Mouse (Mus musculus) stomach, embryonic 14.5 days (tissue): ENCODE measurements around the gene Ubn1. TPM values are rescaled to one million over a fixed set of nuclear protein-coding genes. Genes with fewer than 3 reads are reported as not detected.
A peak's percentile ranks its signal among the peaks of the same experiment; 100 is the strongest.

Experiments
- ATAC-seq: fragments of 200-750 bp; cut with Nextera tagmentation; 2 replicates; pipeline ENCODE4 v1.8.0; 2017; ENCODE audit warnings: low read depth, moderate TSS enrichment; ENCODE audit not compliant: insufficient number of reproducible peaks, insufficient read depth, low FRiP score
- H3K27ac ChIP-seq: fragments of 300-500 bp; sonication (generic); 2 replicates; pipeline ENCODE4 v1.5.1; 2014; ENCODE audit warnings: mild to moderate bottlenecking, low read length, moderate library complexity, mixed read lengths
- H3K27me3 ChIP-seq: fragments of 300-500 bp; sonication (generic); 2 replicates; pipeline ENCODE4 v1.6.1; 2014; ENCODE audit warnings: low read length, control low read depth, mixed read lengths; ENCODE audit not compliant: control insufficient read depth, insufficient read depth
- H3K36me3 ChIP-seq: fragments of 300-500 bp; sonication (generic); 2 replicates; pipeline ENCODE4 v1.6.1; 2014; ENCODE audit warnings: mild to moderate bottlenecking, control low read depth, low read length, moderate library complexity, mixed read lengths; ENCODE audit not compliant: control insufficient read depth, insufficient read depth
- H3K4me1 ChIP-seq: fragments of 300-500 bp; sonication (generic); 2 replicates; pipeline ENCODE4 v1.6.1; 2014; ENCODE audit warnings: low read length, control low read depth, mixed read lengths; ENCODE audit not compliant: control insufficient read depth, insufficient read depth
- H3K4me2 ChIP-seq: fragments of 300-500 bp; sonication (generic); replicated peaks from 2 replicates; pipeline ENCODE4 v1.6.1; 2014; ENCODE audit warnings: low read depth, low read length, control low read depth
- H3K4me3 ChIP-seq: fragments of 300-500 bp; sonication (generic); 2 replicates; pipeline ENCODE4 v1.5.1; 2014; ENCODE audit warnings: low read depth, low read length, control low read depth
- H3K9ac ChIP-seq: fragments of 300-500 bp; sonication (generic); replicated peaks from 2 replicates; pipeline ENCODE4 v1.6.1; 2014; ENCODE audit warnings: low read depth, mild to moderate bottlenecking, control low read depth, low read length, moderate library complexity, mixed read lengths
- H3K9me3 ChIP-seq: fragments of 300-500 bp; sonication (generic); 2 replicates; pipeline ENCODE4 v1.6.1; 2016; ENCODE audit warnings: low read depth, low read length, control low read depth; ENCODE audit not compliant: control insufficient read depth
- WGBS: fragments of 180-500 bp; shearing (Covaris S2); extraction: QIAGEN DNeasy Blood & Tissue Kit; methylation state at CpG from one replicate; pipeline ENCODE4 v1.1.7; 2014; 5-methylcytosine and 5-hydroxymethylcytosine counted together
- polyA plus RNA-seq: library from polyadenylated mRNA; unstranded; fragments of >200 nt; fragmentation: Nextera tagmentation; extraction: Ambion mirVana; gene quantifications from 2 replicates; pipeline ENCODE4 v1.2.1, GENCODE M21; 2014

The Ubn1 gene
- polyA plus RNA-seq, 1 experiment from 2014 or later, result 24.5 TPM

DNA sequence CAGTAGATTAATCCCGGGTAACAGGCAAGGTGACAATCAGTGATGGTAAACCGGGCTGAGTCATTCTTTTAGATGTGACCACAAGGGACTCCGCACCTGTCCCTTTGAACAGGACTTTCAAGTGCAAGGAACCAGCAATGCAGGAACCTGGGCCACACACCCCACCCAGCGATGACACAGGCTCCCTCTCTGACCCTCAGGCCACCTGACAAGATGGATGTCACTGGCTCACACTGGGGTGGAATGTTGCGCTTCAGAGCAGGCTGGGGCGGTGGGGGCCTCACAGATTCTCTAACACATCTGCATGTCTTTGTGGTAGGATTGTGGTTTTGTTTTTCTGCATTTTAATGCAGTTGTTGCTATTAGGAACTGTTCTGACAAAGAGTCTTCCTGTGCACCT lies 73.6 kb downstream of the Ubn1 start:
- ATAC-seq, result no peak
- Histone ChIP-seq H3K4me1 (no peaks in the 10 kb centered on the region), H3K4me3 (no peak overlapping the region), H3K27ac (no peak overlapping the region), H3K27me3 (no peaks in the 10 kb centered on the region), H3K36me3 (no peaks in the 10 kb centered on the region), H3K9me3 (no peaks in the 10 kb centered on the region), H3K9ac (no peak overlapping the region), H3K4me2 (no peak overlapping the region)
- 41% methylated on average over 6 of the region's 6 CpGs for WGBS

DNA sequence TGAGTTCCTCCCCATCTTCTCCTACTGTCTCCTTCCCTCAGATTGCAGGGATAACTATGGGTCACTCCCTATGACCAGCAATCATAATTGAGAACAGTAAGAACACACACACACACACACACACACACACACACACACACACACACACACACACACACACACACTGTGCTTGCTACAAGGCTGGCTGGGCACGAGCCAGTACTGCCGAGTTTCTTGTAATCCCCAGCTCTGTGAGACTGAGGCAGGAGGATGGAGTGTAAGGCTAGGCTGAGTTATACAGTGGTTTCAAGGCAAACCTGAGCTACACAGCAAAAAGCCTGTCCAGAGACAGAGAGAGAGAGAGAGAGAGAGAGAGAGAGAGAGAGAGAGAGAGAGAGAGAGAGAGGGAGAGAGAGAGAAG lies 80.3 kb downstream of the Ubn1 start:
- no peak overlapping the region for H3K4me3 ChIP-seq
- H3K4me2 ChIP-seq, result no peak overlapping the region; the same call in 1 of the 2 replicates
- H3K27ac ChIP-seq, result no peak overlapping the region
- H3K9ac ChIP-seq, result no peak overlapping the region
- WGBS, result 66% methylated on average over 2 of the region's 2 CpGs
- no peaks in the 10 kb centered on the region for H3K4me1 ChIP-seq
- no peaks in the 10 kb centered on the region for H3K9me3 ChIP-seq
- peaks cover 25% of the 10 kb centered on the region for H3K27me3 ChIP-seq
- no peaks in the 10 kb centered on the region for H3K36me3 ChIP-seq
- no peak for ATAC-seq

DNA sequence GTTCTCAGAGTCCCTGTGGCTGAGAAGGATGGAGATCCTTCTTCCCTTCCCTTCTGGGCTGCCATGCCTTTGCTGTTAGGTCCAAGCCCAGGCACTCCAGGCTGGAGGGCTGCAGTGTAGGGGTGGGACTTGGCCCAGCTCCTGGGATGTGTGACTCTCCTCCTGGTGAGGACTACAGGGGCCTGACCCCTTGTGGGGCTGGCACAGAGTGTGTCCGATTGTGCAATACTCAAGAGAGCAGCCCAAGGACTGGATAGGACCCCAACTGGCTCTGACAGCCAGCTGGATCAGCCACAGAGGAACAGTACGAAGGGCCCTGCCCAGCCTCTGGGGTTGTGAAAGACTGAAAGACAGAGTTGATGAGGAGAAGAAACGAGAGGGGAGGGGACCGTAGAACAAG lies 80.9 kb downstream of the Ubn1 start:
- Histone ChIP-seq H3K9ac (no peak overlapping the region), H3K36me3 (no peaks in the 10 kb centered on the region), H3K4me2 (peak overlapping the region; percentile 47; the same call in 1 of the 2 replicates), H3K9me3 (no peaks in the 10 kb centered on the region), H3K4me1 (no peaks in the 10 kb centered on the region), H3K27me3 (peaks cover 25% of the 10 kb centered on the region), H3K4me3 (peak overlapping the region; percentile 2; the same call in 1 of the 2 replicates), H3K27ac (no peak overlapping the region)
- ATAC-seq, result no peak
- WGBS, result 26% methylated on average over 4 of the region's 4 CpGs

DNA sequence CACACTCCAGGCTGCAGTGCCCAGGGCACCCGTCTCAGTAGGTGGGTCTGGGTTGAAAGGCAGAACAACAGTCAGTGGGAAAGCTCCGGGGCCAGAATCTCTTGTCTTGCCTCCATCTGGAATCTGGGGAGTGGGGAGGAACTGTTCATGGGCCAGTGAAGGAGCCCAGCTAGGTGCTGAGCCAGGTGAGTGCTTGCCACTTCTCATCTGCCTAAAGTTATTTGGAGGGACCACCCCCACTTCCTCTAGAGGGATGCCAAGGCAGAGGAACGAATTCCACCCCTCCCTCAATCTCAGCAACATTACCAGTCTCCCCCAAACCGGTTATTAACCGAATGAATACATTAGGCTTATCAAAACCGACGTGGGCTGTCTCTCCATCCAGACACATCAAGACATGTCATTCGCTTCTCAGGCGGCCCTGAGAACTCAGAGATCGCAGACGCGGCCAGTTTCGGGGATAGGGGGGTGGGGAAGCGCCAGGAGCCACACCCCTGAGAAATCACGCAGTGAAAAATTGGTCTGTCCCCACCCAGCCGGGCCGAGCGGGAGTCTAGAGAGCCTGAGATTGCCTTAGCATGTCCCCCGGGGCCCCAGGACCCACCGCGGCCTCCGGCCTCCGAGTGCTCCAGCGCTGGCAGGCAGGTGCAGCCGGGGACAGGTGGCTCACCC lies 81.5 kb downstream of the Ubn1 start:
- H3K27ac ChIP-seq, result no peak overlapping the region
- no peak for ATAC-seq

DNA sequence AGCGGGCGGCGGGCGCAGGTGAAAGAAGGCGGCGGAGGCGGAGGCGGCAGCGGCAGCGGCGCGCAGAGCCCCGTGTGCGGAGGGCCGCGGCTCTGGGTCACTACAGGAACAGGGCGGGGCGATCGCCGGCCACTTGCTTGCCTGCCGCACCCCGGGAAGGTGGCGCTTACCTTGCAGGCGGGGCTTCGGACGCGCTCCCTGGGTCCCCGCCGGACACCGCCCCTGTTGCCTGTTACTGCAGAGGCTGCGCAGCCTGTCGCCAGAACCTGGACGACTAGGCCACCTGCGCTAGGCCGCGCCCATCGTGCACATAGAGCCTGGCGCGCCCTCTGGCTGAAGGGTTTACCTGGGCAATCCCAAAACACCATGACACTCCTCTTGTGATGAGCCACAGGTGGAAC lies 82.5 kb downstream of the Ubn1 start, which contains the start of gene Ppl:
Gene Ppl (minus strand): TSS at position 21 of the 401 bp plus-strand sequence.
- Histone ChIP-seq H3K9ac (peak within 1 kb of the TSS; percentile 7; the same call in 1 of the 2 replicates), H3K27me3 (peaks cover 25% of the 10 kb centered on the region), H3K4me3 (peak within 1 kb of the TSS; percentile 42), H3K36me3 (no peaks in the 10 kb centered on the region), H3K4me2 (peak within 1 kb of the TSS; percentile 47), H3K27ac (no peak within 1 kb of the TSS), H3K4me1 (no peaks in the 10 kb centered on the region; the same call in 1 of the 2 replicates), H3K9me3 (no peaks in the 10 kb centered on the region)
- ATAC-seq, result peak; percentile 83
- 2% methylated on average over 39 of the region's 39 CpGs for WGBS

More for the DNA sequence above, 81.5 kb downstream of the Ubn1 start:
- Histone ChIP-seq H3K4me1 (no peaks in the 10 kb centered on the region; the same call in 1 of the 2 replicates), H3K4me3 (peak overlapping the region; percentile 42), H3K9me3 (no peaks in the 10 kb centered on the region), H3K9ac (no peak overlapping the region; the same call in 1 of the 2 replicates), H3K4me2 (peak overlapping the region; percentile 47), H3K36me3 (no peaks in the 10 kb centered on the region), H3K27me3 (peaks cover 25% of the 10 kb centered on the region)
- 2% methylated on average over 25 of the region's 25 CpGs for WGBS

DNA sequence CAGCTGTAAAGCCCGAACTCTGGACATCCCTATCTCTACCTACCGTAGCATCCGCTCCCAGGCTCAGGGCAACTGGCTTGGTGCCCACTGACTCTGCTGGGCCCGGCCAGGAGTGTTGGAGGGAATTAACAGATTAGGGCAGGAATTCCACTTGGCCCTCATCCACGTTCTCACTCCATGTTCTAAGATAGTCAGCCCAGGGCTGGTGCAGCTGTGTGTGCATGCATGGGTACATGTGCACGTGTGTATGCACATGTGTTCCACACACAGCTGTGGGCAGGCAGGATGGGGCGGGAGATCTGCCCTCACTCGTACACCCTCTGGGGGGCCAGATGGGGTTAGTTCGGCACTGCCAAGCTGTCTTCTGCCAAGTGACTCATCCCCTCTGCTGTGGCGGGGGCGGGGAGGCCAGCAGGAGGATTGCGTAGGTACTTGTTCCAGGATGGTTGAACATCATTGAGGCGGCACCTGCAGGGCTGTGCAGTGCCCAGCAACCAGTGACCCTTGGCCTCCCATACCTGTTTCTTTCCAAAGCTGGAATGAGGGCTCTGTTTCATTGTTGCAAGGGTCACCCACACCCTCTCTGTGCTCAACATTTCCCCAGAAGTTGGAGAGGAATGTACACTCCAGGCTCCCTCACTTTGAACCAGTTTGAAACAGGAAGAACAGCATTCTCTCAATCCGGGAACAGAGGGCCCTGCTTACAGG lies 84.9 kb downstream of the Ubn1 start:
- H3K4me2 ChIP-seq, result no peak overlapping the region
- peaks cover 25% of the 10 kb centered on the region for H3K27me3 ChIP-seq
- no peak overlapping the region for H3K9ac ChIP-seq
- H3K4me1 ChIP-seq, result no peaks in the 10 kb centered on the region; the same call in 1 of the 2 replicates
- peak overlapping the region; percentile 88; the same call in 1 of the 2 replicates for H3K27ac ChIP-seq
- no peak overlapping the region for H3K4me3 ChIP-seq
- H3K9me3 ChIP-seq, result no peaks in the 10 kb centered on the region
- ATAC-seq, result no peak
- H3K36me3 ChIP-seq, result no peaks in the 10 kb centered on the region
- 50% methylated on average over 14 of the region's 14 CpGs for WGBS

DNA sequence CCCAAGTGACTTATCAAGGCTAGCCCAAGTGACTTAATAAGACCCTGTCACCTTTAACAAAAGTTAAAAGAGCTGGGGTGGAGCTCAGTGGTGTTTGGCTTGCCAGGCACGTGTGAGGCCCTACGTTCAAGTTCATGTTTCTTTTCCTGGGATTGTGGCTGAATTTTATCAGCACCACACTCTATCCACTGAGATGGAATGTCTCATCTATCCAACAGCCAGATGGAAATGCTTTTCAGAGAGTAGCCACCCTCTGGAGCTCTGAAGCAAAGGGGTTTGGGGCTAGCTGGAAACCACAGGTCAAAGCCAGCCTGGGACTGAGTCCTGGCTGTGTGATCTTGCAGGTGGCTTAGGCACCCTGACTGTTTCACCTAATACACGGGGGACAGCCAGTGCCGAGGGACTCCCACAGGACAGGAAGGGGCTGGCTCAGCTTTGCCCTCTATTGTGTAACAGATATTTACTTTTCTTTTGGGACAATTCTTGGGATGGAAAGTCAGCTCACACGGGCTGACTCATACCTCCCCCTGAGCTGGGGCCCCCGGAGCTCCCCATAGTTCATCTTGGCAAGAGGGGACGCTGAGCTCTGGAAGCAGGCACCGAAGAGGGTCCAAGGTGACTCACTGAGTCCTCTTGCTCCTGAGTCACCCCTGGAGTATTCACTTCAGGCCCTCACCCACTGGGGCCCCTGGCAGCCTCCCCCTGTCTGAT lies 85.8 kb downstream of the Ubn1 start:
- H3K36me3 ChIP-seq, result no peaks in the 10 kb centered on the region
- peak overlapping the region; percentile 88 for H3K27ac ChIP-seq
- no peak overlapping the region for H3K9ac ChIP-seq
- H3K4me3 ChIP-seq, result no peak overlapping the region
- peak; percentile 5; the same call in 1 of the 2 replicates for ATAC-seq
- 60% methylated on average over 8 of the region's 8 CpGs for WGBS
- H3K4me2 ChIP-seq, result no peak overlapping the region
- no peaks in the 10 kb centered on the region for H3K9me3 ChIP-seq
- H3K27me3 ChIP-seq, result peaks cover 25% of the 10 kb centered on the region
- H3K4me1 ChIP-seq, result no peaks in the 10 kb centered on the region; the same call in 1 of the 2 replicates
